Mouse (Mus musculus): ENCODE measurements around the gene Ufc1.

Ufc1 gene

GRCm38 (mm10) chr1:171271196-171271595 lies 23.6 kb downstream of the Ufc1 start:
- no peak for DNase-seq (ENCODE audit: low spot score in 2 of 2)

DNA sequence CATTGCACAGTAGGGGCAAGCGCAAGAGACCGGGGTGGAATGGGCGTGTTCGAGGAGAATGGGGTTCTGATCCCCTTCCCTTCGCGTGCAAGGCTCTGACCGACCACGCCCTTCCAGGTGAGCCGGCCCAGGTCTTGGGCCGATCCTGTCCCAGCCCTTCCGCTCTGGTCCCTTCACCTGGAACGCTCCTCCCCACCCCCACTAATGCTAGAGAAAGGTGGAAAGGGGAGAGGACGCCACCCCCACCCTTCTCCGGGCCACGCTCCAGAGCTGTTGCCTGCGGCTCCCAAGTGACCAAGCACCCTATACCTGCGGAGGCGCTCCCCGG lies 24.3 kb downstream of the Ufc1 start:
- DNase-seq (ENCODE audit: low spot score in 2 of 2) = no peak

DNA sequence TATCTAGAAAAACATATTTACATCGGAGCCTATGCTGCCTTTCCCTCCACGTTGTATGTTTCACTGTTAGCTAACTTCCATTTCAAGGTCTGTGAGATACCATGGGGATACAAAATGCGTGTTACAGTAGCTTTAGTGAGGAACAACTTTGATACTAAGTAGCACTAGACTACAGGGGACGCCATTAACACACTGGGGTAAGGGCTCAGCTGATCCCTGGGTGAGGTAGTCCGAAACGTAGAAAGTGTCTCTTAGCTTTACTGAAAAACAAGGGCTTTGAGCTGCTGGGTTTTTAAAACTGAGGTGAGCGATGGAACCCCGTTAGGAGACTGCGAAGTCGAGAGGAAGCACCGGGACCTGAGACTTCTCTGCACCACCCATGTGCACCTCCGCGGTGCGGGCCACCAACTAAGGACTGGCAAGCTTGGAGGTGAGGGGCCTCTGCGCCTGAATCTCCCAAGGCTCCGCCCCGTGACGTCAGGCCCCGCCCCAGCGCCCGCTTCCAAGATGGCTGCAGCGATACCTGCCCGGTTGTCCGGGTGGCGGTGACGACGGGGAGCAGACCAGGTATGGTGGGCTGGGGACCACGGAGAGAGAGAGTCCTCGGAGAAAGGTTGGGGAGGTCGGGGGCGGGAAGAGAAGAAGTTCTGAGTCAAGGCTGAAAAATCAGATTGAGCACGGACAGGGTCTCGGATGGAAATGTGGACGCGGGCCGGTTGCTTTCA lies 24.8 kb downstream of the Ufc1 start, which contains the start of gene B4galt3:
TSS of gene B4galt3 (plus strand) at position 481 of the 725 bp plus-strand sequence.
- DNase-seq (ENCODE audit: low spot score in 2 of 2) = peak; percentile 91 to 93

DNA sequence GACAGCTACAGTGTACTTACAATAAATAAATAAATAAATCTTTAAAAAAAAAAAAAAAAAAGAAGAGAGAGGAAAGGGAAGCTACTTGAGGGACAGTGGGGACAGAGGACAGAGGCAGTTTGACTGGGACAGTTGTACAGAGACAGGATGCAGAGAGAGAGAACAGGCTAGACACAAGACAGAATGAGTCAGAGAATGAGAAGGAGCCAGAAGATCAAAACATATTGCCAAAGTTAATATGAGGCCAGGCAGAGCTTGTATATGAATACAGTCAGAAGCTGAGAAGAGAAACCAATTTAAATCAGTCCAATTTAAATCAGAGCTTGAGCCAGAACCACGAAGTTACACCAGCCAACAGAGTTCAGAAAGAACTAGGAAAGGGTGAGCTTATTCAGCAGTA lies 26.5 kb downstream of the Ufc1 start:
- no peak for DNase-seq (ENCODE audit: low spot score in 2 of 2)

GRCm38 (mm10) chr1:171265971-171266744 lies 28.7 kb downstream of the Ufc1 start:
- no peak for DNase-seq (ENCODE audit: low spot score in 2 of 2)

- no peak for DNase-seq (ENCODE audit: low spot score in 2 of 2)
These were observed 31.0 kb downstream of the Ufc1 start for GRCm38 (mm10) chr1:171263666-171264461.

- no peak for DNase-seq (ENCODE audit: low spot score in 2 of 2)
These were observed 31.6 kb downstream of the Ufc1 start for GRCm38 (mm10) chr1:171263185-171263611.

DNA sequence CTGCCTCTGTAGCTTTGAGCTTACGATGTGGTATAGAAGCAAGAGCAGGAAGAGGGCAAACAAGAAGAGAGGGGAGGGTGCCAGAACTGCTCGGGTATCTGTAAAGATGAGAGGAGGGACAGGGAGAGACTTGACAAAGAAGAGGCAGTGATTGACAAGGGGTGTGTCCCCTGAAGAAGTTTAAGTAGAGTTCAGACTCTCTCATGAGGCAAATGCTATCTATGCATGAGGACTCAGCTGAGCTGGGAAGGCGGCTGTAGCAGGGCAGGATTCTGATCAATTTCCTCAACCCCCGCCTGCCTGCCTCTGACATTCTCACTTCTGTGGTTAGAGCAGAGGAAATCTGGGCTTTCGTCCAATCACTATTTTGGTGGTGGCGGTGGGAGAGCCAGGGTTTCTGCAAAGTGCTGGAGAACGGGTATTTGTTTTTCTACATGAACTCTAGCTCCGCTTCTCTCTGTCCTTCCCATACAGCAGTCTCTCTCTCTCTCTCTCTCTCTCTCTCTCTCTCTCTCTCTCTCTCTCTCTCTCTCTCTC lies 32.2 kb downstream of the Ufc1 start:
- peak; percentile 80 to 85 for DNase-seq (ENCODE audit: low spot score in 2 of 2)

DNA sequence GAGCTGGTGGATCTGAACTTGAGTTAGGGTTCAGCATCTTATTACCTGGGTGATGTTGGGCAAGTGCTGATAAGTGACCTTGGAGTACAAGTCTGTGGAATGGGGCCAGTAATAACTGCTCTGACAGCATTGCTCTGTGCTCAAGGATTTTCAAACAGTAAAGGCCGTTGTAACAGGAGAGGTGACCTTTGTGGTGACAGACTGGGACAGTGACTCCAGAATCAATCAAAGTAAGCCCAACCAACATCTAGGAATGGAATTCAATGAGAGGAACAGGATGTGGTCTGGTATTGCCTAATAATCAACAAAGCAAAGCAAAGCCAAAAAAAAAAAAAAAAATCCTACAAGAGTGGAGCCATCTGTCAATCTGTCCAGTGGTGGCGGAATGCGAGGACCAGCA lies 34.5 kb downstream of the Ufc1 start:
- no peak for DNase-seq (ENCODE audit: low spot score in 2 of 2)

DNA sequence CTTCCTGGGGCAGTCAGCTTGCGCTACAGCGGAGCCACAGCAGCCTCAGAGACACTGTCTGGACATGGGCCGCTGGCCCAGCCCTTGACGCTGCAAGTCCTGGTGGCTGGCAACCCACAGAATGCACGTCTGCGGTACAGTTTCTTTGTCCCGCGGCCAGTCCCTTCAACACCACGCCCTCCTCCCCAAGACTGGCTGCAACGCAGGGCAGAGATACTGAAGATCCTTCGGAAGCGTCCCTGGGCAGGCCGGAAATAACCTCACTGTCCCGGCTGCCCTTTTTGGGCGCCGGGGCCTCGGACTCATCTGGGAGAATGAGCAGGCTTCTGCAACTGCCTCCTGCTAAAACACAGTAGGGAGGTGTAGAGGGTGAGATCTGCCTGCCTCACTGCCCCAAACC lies 35.9 kb downstream of the Ufc1 start:
- no peak for DNase-seq (ENCODE audit: low spot score in 2 of 2)

- DNase-seq (ENCODE audit: low spot score in 2 of 2) = no peak
These were observed 37.0 kb downstream of the Ufc1 start for GRCm38 (mm10) chr1:171257781-171258180.

DNA sequence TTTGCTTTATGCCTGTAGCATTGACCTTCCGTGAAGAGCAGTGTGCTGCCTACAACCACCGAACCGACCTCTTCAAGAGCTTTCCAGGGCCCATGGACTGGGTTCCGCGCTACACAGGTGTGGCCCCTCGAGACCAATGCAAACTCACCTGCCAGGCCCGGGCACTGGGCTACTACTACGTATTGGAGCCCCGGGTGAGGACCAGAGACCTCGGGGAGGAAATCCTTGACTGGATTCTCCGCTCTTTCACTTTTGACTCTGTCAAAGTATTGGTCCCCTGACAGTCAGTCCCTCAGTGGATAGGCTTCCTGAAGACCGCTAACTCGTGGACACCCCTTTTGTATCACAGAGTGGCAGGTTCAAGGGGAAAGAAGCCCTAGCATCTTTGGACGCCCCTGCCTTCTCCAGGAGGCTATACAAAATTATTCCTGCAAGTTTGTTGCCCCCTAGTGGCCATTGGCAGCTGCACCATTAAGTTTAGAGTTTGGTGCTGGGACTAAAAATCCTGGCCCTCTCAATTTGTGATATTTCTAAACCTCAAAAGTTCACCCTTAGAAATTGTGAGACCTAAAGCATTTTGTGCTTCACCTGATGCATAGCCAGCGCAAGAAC lies 37.8 kb downstream of the Ufc1 start:
- DNase-seq (ENCODE audit: low spot score in 2 of 2) = peak in 1 of 2 experiments; percentile 32

DNA sequence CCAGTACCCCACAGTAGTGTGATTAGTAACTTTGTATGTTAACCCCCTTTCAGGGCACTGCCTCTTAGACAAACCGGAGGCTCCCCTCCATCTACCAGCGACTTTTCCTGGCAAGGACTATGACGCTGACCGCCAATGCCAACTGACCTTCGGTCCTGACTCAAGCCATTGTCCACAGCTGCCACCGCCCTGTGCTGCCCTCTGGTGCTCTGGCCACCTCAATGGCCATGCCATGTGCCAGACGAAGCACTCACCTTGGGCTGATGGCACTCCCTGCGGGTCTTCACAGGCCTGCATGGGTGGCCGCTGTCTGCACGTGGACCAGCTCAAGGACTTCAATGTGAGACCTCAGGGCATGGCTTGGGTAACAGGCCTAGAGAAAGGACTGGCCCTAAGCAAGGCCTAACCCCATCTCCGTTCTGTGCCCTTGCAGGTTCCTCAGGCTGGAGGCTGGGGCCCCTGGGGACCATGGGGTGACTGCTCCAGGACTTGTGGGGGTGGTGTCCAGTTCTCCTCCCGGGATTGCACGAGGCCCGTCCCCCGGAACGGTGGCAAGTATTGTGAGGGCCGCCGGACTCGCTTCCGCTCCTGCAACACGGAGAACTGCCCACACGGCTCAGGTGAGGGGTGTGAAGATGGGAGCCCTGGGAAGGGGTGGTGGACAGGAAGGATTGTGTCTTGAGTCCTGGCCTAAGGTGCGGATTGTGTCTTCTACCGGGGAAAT lies 38.6 kb downstream of the Ufc1 start:
- no peak for DNase-seq (ENCODE audit: low spot score in 2 of 2)

DNA sequence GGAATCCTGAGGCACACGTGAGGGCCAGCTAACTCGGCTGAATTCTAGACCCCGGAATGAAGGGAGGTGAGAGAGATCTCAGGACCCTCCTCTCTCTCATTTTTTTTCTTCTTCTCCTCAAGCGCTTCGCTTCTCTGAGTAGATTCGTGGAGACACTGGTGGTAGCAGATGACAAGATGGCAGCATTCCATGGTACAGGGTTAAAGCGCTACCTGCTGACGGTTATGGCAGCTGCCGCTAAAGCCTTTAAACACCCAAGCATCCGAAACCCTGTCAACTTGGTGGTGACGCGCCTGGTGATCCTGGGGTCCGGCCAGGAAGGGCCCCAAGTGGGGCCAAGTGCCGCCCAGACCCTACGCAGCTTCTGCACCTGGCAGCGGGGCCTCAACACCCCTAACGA lies 42.4 kb downstream of the Ufc1 start:
- DNase-seq (ENCODE audit: low spot score in 2 of 2) = no peak

- DNase-seq (ENCODE audit: low spot score in 2 of 2) = no peak
These were observed 43.1 kb downstream of the Ufc1 start for GRCm38 (mm10) chr1:171251594-171252324.

GRCm38 (mm10) chr1:171250680-171251593 lies 43.9 kb downstream of the Ufc1 start, which contains the start of gene Ndufs2:
Gene Ndufs2 (minus strand): TSS chr1:171251388.
- no peak for DNase-seq (ENCODE audit: low spot score in 2 of 2)

DNA sequence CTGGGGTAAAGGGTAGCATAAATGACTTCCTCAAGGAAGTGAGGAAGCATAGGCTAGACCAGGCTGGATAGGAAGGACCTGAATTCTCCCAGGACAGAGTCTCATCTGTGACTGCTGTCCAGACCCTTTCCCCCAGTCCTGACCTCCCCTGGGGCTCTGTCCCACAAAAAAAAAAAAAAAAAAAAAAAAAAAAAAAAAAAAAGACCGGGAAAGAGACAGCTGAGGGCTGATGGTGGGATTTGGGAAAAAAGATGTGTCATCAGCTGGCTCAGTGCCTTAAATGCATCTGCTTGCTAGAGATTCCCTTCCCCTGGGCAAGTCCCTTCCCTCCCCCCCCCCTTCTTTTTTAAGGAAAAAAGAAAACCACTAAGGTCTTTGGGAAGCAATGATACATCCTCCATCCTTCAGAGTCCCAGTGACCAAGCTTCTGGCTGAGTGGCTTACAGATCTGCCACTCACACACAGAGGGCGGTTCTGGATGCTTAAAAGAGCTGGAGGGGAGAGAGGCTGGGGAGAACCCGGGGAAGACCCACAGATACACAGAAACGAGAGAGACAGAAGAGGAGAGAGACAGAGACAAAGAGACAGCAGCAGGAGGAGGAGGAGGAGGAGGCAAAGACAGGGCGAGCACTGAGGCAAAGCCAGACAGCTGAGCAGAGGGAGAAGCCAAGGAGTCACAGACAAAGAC lies 44.8 kb downstream of the Ufc1 start, which contains the start of gene Adamts4:
TSS of gene Adamts4 (plus strand) at position 509 of the 688 bp plus-strand sequence.
- peak; percentile 34 for DNase-seq (ENCODE audit: low spot score in 2 of 2)
